Mouse (Mus musculus) 416B (cell line): ENCODE results near the gene Teddm2.
A peak's percentile ranks its signal among the peaks of the same experiment; 100 is the strongest.

Experiments
- DNase-seq: peaks from one replicate; pipeline ENCODE4 v3.0.0; 2011; ENCODE audit warnings: low read depth

Gene Teddm2

GRCm38 (mm10) chr1:153899731-153900380 is at the start of gene Teddm2, which contains the start of gene Glul:
TSS of gene Teddm2 (minus strand) at chr1:153900228.
TSS of gene Glul (plus strand) at chr1:153899944.
- peak; percentile 90 for DNase-seq

GRCm38 (mm10) chr1:153947837-153948236 is 47.8 kb upstream of the Teddm2 start:
- DNase-seq = no peak

GRCm38 (mm10) chr1:153946971-153947370 is 46.9 kb upstream of the Teddm2 start:
- DNase-seq = no peak

- no peak for DNase-seq
Observed at GRCm38 (mm10) chr1:153945181-153945580, 45.2 kb upstream of the Teddm2 start.

- DNase-seq = no peak
Observed at GRCm38 (mm10) chr1:153940986-153941385, 41.0 kb upstream of the Teddm2 start.

GRCm38 (mm10) chr1:153937025-153937424 is 37.0 kb upstream of the Teddm2 start:
- DNase-seq = no peak

GRCm38 (mm10) chr1:153935844-153936380 is 35.9 kb upstream of the Teddm2 start:
- DNase-seq = no peak

- no peak for DNase-seq
Observed at GRCm38 (mm10) chr1:153933772-153934171, 33.7 kb upstream of the Teddm2 start.

- DNase-seq = no peak
Observed at GRCm38 (mm10) chr1:153930431-153930830, 30.4 kb upstream of the Teddm2 start.

GRCm38 (mm10) chr1:153924395-153925385 is 24.7 kb upstream of the Teddm2 start:
- DNase-seq = no peak

- no peak for DNase-seq
Observed at GRCm38 (mm10) chr1:153922571-153923021, 22.6 kb upstream of the Teddm2 start.

GRCm38 (mm10) chr1:153921642-153922041 is 21.6 kb upstream of the Teddm2 start:
- DNase-seq = no peak

GRCm38 (mm10) chr1:153918521-153919206 is 18.6 kb upstream of the Teddm2 start:
- DNase-seq = no peak

- DNase-seq = no peak
Observed at GRCm38 (mm10) chr1:153913869-153914268, 13.8 kb upstream of the Teddm2 start.

GRCm38 (mm10) chr1:153911276-153911795 is 11.3 kb upstream of the Teddm2 start:
- DNase-seq = no peak

- no peak for DNase-seq
Observed at GRCm38 (mm10) chr1:153910423-153910822, 10.4 kb upstream of the Teddm2 start.

- DNase-seq = no peak
Observed at GRCm38 (mm10) chr1:153909963-153910291, 9.9 kb upstream of the Teddm2 start.

- DNase-seq = no peak
Observed at GRCm38 (mm10) chr1:153909213-153909962, 9.4 kb upstream of the Teddm2 start.

GRCm38 (mm10) chr1:153908741-153909140 is 8.7 kb upstream of the Teddm2 start:
- no peak for DNase-seq

GRCm38 (mm10) chr1:153908208-153908607 is 8.2 kb upstream of the Teddm2 start:
- no peak for DNase-seq

GRCm38 (mm10) chr1:153905884-153906283 is 5.9 kb upstream of the Teddm2 start:
- no peak for DNase-seq
